Comparison of ENCODE assay signal across 9 mouse cellular contexts in the genomic region with DNA sequence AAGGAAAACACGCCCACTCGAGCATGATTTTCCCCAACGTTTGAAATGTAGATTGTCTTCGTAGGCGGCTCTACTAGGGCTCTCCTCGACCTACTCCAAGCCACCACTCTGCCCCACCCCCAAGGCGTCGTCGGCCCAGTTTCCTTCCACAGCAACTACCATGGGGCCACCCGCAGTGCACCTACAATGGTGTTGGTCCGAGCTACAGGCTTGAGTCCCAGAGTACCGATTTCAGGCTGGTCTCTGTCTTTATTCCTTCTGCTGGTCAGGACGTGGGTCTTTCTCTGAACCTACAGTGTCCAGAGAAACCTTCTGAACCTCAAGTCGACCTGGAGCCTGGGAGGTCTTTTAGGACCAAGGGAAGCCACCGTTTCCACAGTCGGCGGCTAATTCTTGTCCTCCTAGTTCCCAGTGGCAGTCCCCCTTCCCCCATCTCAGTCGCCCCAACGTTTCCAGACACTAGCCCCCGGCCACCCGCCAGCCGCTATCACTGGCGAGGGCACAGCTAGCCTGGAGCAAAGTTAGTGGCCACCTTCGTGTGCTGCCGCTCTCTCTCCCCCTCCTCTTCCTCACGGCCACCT. TPM values are rescaled to one million over a fixed set of nuclear protein-coding genes. Genes with fewer than 3 reads are reported as not detected.
DNase-seq lines count a peak whose midpoint lies in the region; ATAC-seq and TF ChIP-seq lines count a peak whose summit lies in the region.
"Had no signal": no experiment of that assay in that cellular context is flagged by ENCODE, and none has a peak within 500 bp of the region (broad histone marks: within the 10 kb centered on the region; RNA-seq: fewer than 3 reads in every experiment).

No protein-coding gene starts in this region.

- peaks cover 51% of the 10 kb centered on the region for H3K27me3 ChIP-seq in heart, embryonic 13.5 days (replicated peaks)
- peaks cover 63% of the 10 kb centered on the region for H3K27me3 ChIP-seq in forebrain, embryonic 10.5 days (ENCODE audit: poor library complexity, severe bottlenecking)
- H3K27me3 ChIP-seq in limb, embryonic 11.5 days (ENCODE audit: control insufficient read depth, insufficient read depth, low read length): peaks cover 37% of the 10 kb centered on the region
- H3K27me3 ChIP-seq in small intestine, adult 2 months (ENCODE audit: control insufficient read depth, insufficient read depth, low read length): peaks cover 5% of the 10 kb centered on the region; the same call in 1 of the 2 replicates

- H3K4me2 ChIP-seq in heart, embryonic 13.5 days: peak overlapping the region; percentile 94
- H3K4me2 ChIP-seq in limb, embryonic 11.5 days (ENCODE audit: low read depth, severe bottlenecking): peak overlapping the region; percentile 95

- DNase-seq in heart, postnatal 36 days: no peak
- peak; percentile 35 for DNase-seq in brain, embryonic 14.5 days (ENCODE audit: low read depth)
- no peak for DNase-seq in forebrain, embryonic 10.5 days (ENCODE audit: extremely low spot score, low spot score)
- DNase-seq in limb, embryonic 11.5 days (ENCODE audit: low spot score): peak; percentile 42
- no peak for DNase-seq in urinary bladder, postnatal 14 days (ENCODE audit: low spot score)
- DNase-seq in layer of hippocampus, adult 18-20 months (ENCODE audit: low spot score in 2 of 2): no peak

- WGBS in heart, embryonic 13.5 days: 4% methylated on average over 26 of the region's 26 CpGs
- WGBS in forebrain, embryonic 10.5 days: 1% methylated on average over 26 of the region's 26 CpGs
- WGBS in limb, embryonic 11.5 days: under 1% methylated on average over 25 of the region's 26 CpGs
- 4% methylated on average over 26 of the region's 26 CpGs for WGBS in small intestine, adult 2 months

- no peak for TF ChIP-seq CTCF in brain, embryonic 14.5 days (IDR thresholded peaks at IDR 0.05; ENCODE audit: borderline replicate concordance, extremely low read depth, insufficient read depth, insufficient read length)
- no peak for TF ChIP-seq CTCF in small intestine, adult 2 months (IDR thresholded peaks at IDR 0.05; ENCODE audit: extremely low read depth, insufficient read length, insufficient replicate concordance, low read depth, low read length)

- intact Hi-C loops in heart, postnatal 36 days (cut with DNase I): no loop called here

- H3K9ac ChIP-seq in heart, embryonic 13.5 days: peak overlapping the region; percentile 80
- H3K9ac ChIP-seq in limb, embryonic 11.5 days (ENCODE audit: low read length): peak overlapping the region; percentile 61

- peak overlapping the region; percentile 66 for H3K4me3 ChIP-seq in heart, embryonic 13.5 days
- H3K4me3 ChIP-seq in forebrain, embryonic 10.5 days: peak overlapping the region; percentile 71
- peak overlapping the region; percentile 54 for H3K4me3 ChIP-seq in limb, embryonic 11.5 days (ENCODE audit: low read depth, low read length)
- H3K4me3 ChIP-seq in small intestine, adult 2 months (ENCODE audit: low read depth, low read length): peak overlapping the region; percentile 30

- H3K36me3 ChIP-seq in heart, embryonic 13.5 days: no peaks in the 10 kb centered on the region
- H3K36me3 ChIP-seq in forebrain, embryonic 10.5 days (replicated peaks): no peaks in the 10 kb centered on the region
- H3K36me3 ChIP-seq in limb, embryonic 11.5 days (ENCODE audit: control insufficient read depth, insufficient read depth, low read length): no peaks in the 10 kb centered on the region
- H3K36me3 ChIP-seq in small intestine, adult 2 months (ENCODE audit: control insufficient read depth, insufficient read depth, low read length): no peaks in the 10 kb centered on the region

- no peak for ATAC-seq in heart, embryonic 13.5 days (ENCODE audit: extremely low read depth, insufficient number of reproducible peaks, low FRiP score, low TSS enrichment)
- peak; percentile 18 for ATAC-seq in limb, embryonic 11.5 days (ENCODE audit: insufficient number of reproducible peaks, low FRiP score, low TSS enrichment, low read depth)

- TF ChIP-seq POLR2A in brain, embryonic 14.5 days (IDR thresholded peaks at IDR 0.05; ENCODE audit: borderline replicate concordance, extremely low read depth, insufficient read depth, insufficient read length, poor library complexity, severe bottlenecking): no peak
- TF ChIP-seq POLR2A in small intestine, adult 2 months (IDR thresholded peaks at IDR 0.05; ENCODE audit: low read depth, low read length): no peak

- no peaks in the 10 kb centered on the region for H3K9me3 ChIP-seq in heart, embryonic 13.5 days
- no peaks in the 10 kb centered on the region for H3K9me3 ChIP-seq in forebrain, embryonic 10.5 days
- no peaks in the 10 kb centered on the region for H3K9me3 ChIP-seq in limb, embryonic 11.5 days (ENCODE audit: control insufficient read depth, low read length)

- H3K27ac ChIP-seq in heart, embryonic 13.5 days (replicated peaks): no peak overlapping the region
- peak overlapping the region; percentile 83 for H3K27ac ChIP-seq in forebrain, embryonic 10.5 days
- no peak overlapping the region for H3K27ac ChIP-seq in limb, embryonic 11.5 days (replicated peaks; ENCODE audit: low read depth, low read length)
- H3K27ac ChIP-seq in small intestine, adult 2 months (ENCODE audit: insufficient read depth, low read depth, low read length): no peak overlapping the region

- peaks cover 22% of the 10 kb centered on the region for H3K4me1 ChIP-seq in heart, embryonic 13.5 days
- H3K4me1 ChIP-seq in forebrain, embryonic 10.5 days: peaks cover 28% of the 10 kb centered on the region
- H3K4me1 ChIP-seq in limb, embryonic 11.5 days (ENCODE audit: control insufficient read depth, insufficient read depth, low read length): 0 out of 2 replicates have a peak, but pooled peaks cover 2% of the 10 kb centered on the region
- no peaks in the 10 kb centered on the region for H3K4me1 ChIP-seq in small intestine, adult 2 months (ENCODE audit: control insufficient read depth, insufficient read depth, insufficient read length, low read length)

RNA-seq across cellular contexts. Expression of gene C530025M09Rik, which starts 1.0 kb away (rescaled TPM):
- polyA plus RNA-seq in heart, embryonic 13.5 days (2015; fragmentation: Nextera tagmentation; extraction: Ambion mirVana): 0.23 and 0.31 TPM in 2 replicates
- not detected for total RNA-seq in heart, postnatal 36 days (2021)
- polyA plus RNA-seq in brain, embryonic 14.5 days (2012; rRNA removed): 0.22 and 0.53 TPM in 2 replicates
- 0.31 TPM in 1 of 2 replicates, not detected in the other for polyA plus RNA-seq in forebrain, embryonic 10.5 days (2016; fragmentation: Nextera tagmentation; extraction: Ambion mirVana)
- polyA plus RNA-seq in limb, embryonic 11.5 days (2014; fragmentation: Nextera tagmentation; extraction: Ambion mirVana): not detected in 2 replicates
- polyA plus RNA-seq in small intestine, adult 2 months (2012; rRNA removed): not detected in 2 replicates
- 1 to 10 TPM in 1 of 2 experiments, under 1 TPM in 1; 0.50 to 1.0 TPM for total RNA-seq in layer of hippocampus, adult 18-20 months (2021)
- total RNA-seq: MEL had no signal

RNA-seq across cellular contexts. Expression of gene Syndig1, which starts 1.0 kb away (rescaled TPM):
- polyA plus RNA-seq in heart, embryonic 13.5 days (2015; fragmentation: Nextera tagmentation; extraction: Ambion mirVana): 4.0 and 4.2 TPM in 2 replicates
- total RNA-seq in heart, postnatal 36 days (2021): under 1 TPM in 1 of 2 experiments, not detected in 1; 0.14 TPM
- 11.8 and 17.3 TPM in 2 replicates for polyA plus RNA-seq in brain, embryonic 14.5 days (2012; rRNA removed)
- 2.4 and 2.9 TPM in 2 replicates for polyA plus RNA-seq in forebrain, embryonic 10.5 days (2016; fragmentation: Nextera tagmentation; extraction: Ambion mirVana)
- 1.4 and 2.1 TPM in 2 replicates for polyA plus RNA-seq in limb, embryonic 11.5 days (2014; fragmentation: Nextera tagmentation; extraction: Ambion mirVana)
- polyA plus RNA-seq in small intestine, adult 2 months (2012; rRNA removed): 0.75 and 1.4 TPM in 2 replicates
- total RNA-seq in layer of hippocampus, adult 18-20 months (2021): 10 to 100 TPM; 31.5 to 37.7 TPM
- total RNA-seq: MEL had no signal

Comparison
In these comparisons a context has a peak if more than half of its experiments do, and no peak if none do; other contexts are left out.
1. DNase-seq: peak in brain, embryonic 14.5 days (single experiment) and limb, embryonic 11.5 days (single experiment); none in heart, postnatal 36 days (0 of 2), forebrain, embryonic 10.5 days (single experiment), urinary bladder, postnatal 14 days (single experiment) and layer of hippocampus, adult 18-20 months (0 of 2).
2. Peak in every context shown above with its lines, with median percentiles within 50 percentile points of each other: H3K4me3 ChIP-seq.